Mouse (Mus musculus) inflammation-experienced regulatory T-cells, adult 16 weeks (primary cell): Measurements from ENCODE around the gene Zfp992. TPM values are rescaled to one million over a fixed set of nuclear protein-coding genes. Genes with fewer than 3 reads are reported as not detected.

ENCODE experiments used
- polyA plus RNA-seq: library from polyadenylated mRNA; unstranded; fragments of 100-300 nt; shearing (Covaris generic); gene quantifications from one replicate; pipeline ENCODE4 v1.2.1, GENCODE M21; 2017

Gene Zfp992
- 4.3 TPM for polyA plus RNA-seq

GRCm38 (mm10) chr4:146448950-146449349, at the start of gene Zfp992:
TSS of gene Zfp992 (plus strand) at chr4:146449023.

GRCm38 (mm10) chr4:146501727-146502126, 52.9 kb downstream of the Zfp992 start, which contains the start of gene Zfp981:
TSS of gene Zfp981 (plus strand) at chr4:146502027.

Other genes with a start within 250 kb of the Zfp992 start
- not detected for gene Zfp981, start 53.0 kb downstream of the Zfp992 start, polyA plus RNA-seq
- gene Zfp993, start 161.9 kb downstream of the Zfp992 start, polyA plus RNA-seq, result 10.5 TPM